Mouse (Mus musculus) adrenal gland, adult 10 weeks (tissue): ENCODE results near the gene Bad. TPM values are rescaled to one million over a fixed set of nuclear protein-coding genes. Genes with fewer than 3 reads are reported as not detected.

Experiments used
- polyA plus RNA-seq: library from polyadenylated mRNA; stranded (reverse); fragments of 350-450 nt; fragmentation: Illumina TruSeq; extraction: RNeasy Lipid Tissue Mini Kit (QIAGEN cat#74804); gene quantifications from one replicate; pipeline ENCODE4 v1.2.3, GENCODE M21; 2014; ENCODE audit warnings: low read depth, low replicate concordance

Gene Bad
- not detected for polyA plus RNA-seq

DNA sequence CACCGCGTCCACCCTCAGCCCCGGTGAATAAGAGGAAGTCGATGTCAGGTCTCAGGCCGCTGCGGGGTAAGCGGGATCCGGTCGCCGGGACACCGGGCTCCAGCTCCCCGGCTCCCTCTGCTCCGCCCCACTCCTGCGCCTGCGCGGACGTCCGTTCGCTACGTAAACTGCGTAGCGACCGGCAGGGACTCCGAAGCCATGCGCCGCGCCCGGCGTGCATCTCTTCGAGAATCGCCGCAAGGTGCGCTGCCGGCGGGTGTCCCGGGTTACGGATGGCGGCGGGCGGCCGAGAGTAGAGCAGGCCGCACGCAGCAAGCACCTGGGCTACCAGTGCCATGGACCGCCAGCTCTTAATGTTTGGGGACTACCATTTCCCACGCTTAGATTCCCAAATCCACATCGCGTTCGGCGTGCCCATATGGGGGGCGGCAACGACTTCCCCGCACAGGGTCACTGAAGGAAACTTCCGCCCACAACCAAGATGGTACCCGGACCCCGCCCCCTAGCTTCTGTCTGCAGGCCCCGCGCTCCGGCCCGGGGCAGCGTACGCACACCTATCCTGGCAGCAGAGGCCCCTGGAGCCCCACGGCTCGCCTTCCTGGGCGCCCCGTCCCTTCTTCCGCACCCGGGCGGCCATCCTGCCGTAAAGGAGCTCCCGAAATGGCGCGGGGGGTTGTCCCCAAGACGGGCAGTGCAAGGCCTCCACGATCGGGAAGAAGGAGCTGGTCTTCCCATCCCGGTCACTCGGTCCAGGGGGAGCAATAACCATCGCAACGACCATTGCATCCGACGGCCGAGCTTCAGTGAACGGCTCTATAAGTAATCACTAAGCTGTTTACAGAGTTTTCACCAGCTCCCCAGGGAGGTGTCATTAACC, at the start of gene Bad:
TSS of gene Bad (plus strand) at position 490 of the 877 bp plus-strand sequence.

DNA sequence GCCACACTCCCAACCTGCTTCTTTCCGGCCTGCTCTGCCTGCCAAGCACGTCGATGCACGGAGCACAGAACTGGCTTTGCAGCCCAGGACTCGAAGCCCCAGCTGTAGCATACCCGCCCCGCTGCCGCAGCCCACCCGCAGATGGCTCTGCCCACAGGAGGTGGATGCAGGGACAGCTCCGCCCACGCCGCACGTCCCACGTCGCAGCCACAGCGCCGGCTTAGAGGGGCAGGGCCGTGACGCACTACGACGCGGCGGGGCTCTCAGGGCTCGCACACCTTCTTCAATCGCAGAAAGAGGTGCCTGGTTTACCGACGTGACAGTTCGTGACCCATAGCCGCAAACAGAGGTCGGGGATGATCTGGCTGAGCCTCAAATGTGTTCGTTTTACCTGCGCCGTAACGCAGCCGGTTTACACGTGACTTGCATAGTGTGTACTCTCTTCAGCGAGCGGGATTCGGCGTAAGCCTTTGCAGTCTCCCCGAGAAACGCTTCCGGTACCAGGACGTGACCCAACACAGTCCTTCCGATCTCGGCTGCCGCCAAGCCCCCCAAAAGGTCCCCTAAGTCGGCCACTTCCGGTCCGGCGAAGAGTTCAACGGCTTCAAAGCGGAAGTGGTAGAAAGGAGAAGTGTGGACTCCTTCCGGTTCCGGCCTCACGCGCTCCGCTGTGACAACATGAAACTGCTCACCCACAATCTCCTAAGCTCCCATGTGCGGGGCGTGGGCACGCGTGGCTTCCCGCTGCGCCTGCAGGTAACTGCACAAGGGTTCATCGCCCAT, 32.0 kb upstream of the Bad start, which contains the start of the genes Trmt112 and Prdx5:
TSS of gene Trmt112 (plus strand) at position 192 of the 783 bp plus-strand sequence.
TSS of gene Prdx5 (minus strand) at position 600 of the 783 bp plus-strand sequence.

DNA sequence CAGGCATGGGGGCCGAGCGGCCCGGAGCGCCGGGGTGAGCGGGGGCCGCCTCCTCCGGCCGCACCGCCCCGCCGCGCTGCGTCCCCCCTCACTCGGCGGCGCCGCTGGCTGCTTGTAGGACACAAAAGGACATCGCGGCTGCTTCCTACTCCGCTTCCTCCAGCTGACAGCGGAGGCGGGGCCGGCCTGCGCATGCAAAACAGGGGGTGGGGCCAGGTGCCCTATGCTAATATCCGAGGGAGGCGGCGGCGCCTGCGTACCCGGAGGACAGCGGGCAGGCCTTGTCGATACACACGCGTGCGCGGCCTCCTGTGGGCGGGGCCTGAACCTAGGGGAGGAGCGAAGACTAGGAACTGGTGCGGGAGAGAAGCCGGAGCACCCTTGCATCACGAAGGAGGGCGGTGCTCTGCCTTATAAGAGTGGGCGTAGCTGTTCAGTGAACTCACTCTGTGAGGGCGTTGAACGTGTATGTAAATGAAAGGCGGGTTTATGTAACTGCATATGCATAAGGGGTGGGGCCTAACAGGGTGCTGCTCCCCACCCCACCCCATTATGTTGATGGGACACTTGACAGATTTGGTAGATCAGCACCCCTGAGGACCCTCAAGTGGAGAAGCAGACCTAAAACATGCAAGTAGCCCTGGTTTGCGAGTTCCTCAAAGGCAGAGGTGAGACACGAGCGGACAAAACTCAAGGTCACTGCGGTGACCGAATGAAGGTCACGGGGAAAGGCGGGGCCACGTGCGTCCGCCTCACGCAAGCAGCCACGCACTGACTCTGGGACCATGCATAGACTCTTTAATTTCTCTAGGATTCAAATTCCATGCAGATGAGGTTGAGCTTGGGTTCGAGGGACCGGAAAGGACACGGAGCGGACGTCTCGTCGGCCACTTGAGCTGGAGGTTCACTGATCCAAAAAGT, 19.8 kb upstream of the Bad start, which contains the start of gene Esrra:
TSS of gene Esrra (minus strand) at position 167 of the 921 bp plus-strand sequence.

GRCm38 (mm10) chr19:6925307-6925573, 16.4 kb upstream of the Bad start, which contains the start of gene Catsperz:
TSS of gene Catsperz (minus strand) at chr19:6925380.

GRCm38 (mm10) chr19:6934195-6934977, 7.3 kb upstream of the Bad start, which contains the start of gene Kcnk4:
TSS of gene Kcnk4 (minus strand) at chr19:6934515.

DNA sequence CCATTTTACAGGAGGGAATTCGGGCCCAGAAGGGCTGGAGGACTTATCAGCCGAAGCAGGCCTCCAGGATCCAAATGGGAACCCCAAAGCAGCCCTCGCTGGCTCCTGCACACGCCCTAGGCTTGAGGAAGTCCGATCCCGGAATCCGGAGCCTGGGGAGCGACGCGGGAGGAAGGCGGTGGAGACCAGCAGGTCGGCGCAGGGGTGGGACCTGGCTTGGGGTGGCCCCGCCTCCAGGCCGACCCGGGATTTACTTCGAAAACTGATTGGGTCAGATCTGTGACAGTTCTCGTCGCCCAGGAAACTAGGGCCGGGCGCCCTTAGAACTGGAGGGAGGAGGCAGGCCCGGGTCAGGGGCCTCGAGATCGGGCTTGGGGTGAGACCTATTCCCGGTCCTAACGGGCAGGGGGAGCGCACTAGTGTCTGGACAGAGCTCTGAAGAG, 609 bp downstream of the Bad start, which contains the start of gene Gpr137:
TSS of gene Gpr137 (minus strand) at position 232 of the 443 bp plus-strand sequence.

DNA sequence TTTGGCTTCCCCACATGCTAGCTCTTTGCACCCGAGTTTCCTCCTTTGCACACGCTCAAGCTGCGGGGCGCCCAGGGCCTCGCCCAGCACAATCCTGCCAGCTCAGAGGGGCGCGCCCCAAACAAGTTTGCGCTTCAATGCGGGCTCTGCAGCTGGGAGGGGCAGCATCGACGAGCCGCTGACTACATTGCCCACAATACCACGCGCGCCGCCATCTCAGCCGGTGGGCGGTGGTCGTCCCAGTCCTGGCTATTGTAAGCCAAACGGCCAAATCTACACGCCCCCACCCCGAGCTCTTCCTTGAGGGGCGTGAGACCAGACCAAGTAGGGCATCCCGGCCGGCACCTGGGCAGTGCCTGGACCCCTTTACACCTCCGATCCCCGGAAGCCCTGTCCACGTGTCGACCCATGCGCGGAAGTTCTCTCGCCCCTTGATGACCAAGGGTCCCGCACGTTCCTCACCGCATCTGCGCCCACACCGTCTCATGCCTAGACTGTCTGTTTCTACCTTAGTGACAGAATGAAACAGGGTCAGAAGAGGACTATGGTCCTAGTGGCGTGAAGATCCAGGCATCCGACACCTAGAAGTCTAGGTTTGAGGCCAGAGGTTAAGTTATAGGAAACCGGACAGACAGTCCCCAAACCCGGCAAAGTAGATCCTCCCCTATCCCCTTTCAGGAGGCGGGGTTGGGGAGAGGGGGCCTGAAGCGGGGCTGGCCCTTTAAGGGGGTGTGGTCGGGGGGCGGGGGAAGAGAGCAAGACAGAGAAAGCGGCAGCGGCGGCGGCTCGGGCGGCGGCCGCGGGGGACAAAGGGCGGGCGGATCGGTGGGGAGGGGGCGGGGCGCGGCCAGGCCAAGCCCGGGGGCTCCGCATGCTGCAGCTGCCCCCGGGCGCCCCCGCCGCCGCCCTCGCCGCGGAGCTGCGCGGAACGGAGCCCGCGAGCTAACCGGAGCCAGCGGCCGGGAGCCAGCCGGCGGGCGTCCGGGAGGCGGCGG, 32.8 kb downstream of the Bad start, which contains the start of gene Ppp1r14b:
TSS of gene Ppp1r14b (plus strand) at position 758 of the 995 bp plus-strand sequence.

GRCm38 (mm10) chr19:6975537-6976521, 34.2 kb downstream of the Bad start, which contains the start of gene Plcb3:
TSS of gene Plcb3 (minus strand) at chr19:6976470.

GRCm38 (mm10) chr19:6980381-6981093, 38.9 kb downstream of the Bad start, which contains the start of gene Fkbp2:
TSS of gene Fkbp2 (minus strand) at chr19:6980501.

GRCm38 (mm10) chr19:6987061-6987903, 45.6 kb downstream of the Bad start, which contains the start of gene Vegfb:
TSS of gene Vegfb (minus strand) at chr19:6987651.

GRCm38 (mm10) chr19:6992011-6992858, 50.6 kb downstream of the Bad start, which contains the start of gene Dnajc4:
TSS of gene Dnajc4 (minus strand) at chr19:6992572.

GRCm38 (mm10) chr19:6996006-6996405, 54.3 kb downstream of the Bad start, which contains the start of the genes Nudt22 and Trpt1:
TSS of gene Nudt22 (minus strand) at chr19:6996117.
TSS of gene Trpt1 (plus strand) at chr19:6996131.

